In the genomic region with DNA sequence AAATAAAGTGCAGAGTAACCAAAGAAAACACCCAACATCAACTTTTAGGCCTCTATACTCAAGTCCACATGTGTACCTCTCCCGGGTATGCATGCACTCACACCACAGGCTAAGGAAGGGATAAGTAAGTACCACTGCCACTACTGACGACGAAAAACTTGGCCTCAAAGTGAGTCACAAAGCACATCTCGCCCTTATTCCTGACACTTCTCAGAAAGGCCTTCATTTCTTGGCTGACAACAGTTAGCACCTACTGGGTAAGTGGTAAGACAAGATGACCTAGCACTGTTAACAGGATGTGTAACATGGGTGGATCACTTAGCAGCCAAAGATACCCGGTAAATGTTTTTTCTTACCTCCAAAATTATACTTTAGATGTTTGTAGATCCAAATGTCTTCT, we compare ENCODE assay signal across 17 mouse cellular contexts.
"Had no signal": no experiment of that assay in that cellular context is flagged by ENCODE, and none has a peak within 500 bp of the region (broad histone marks: within the 10 kb centered on the region; RNA-seq: fewer than 3 reads in every experiment).

No protein-coding gene starts in this region.

- H3K27me3 ChIP-seq: neural tube, embryonic 12.5 days; stomach, embryonic 15.5 days had no signal

- H3K27ac ChIP-seq: neural tube, embryonic 12.5 days; neural tube, embryonic 13.5 days; neural tube, embryonic 15.5 days; stomach, embryonic 15.5 days; stomach, postnatal 0 days had no signal

- H3K36me3 ChIP-seq: neural tube, embryonic 12.5 days; neural tube, embryonic 13.5 days; neural tube, embryonic 15.5 days; stomach, embryonic 15.5 days had no signal

- DNase-seq: retina, postnatal 1 day; right cerebral cortex, adult 18-20 months; right cerebral cortex, postnatal 14 days; right cerebral cortex, postnatal 25 days; right cerebral cortex, postnatal 4 days; spleen, adult 18-20 months; thymus, adult 18-20 months; thymus, adult 2 months; thymus, postnatal 14 days; thymus, postnatal 25 days; thymus, postnatal 36 days; thymus, postnatal 4 days had no signal

- H3K4me3 ChIP-seq: neural tube, embryonic 12.5 days; neural tube, embryonic 13.5 days; neural tube, embryonic 15.5 days; stomach, embryonic 15.5 days had no signal
